Mouse (Mus musculus): ENCODE measurements at regions not wholly inside any gene's neighbourhood (a gene's known extent, or its start where the extent isn't known, plus 50 kb on each side); places are given as distances from the start of the nearest gene placed in this dataset.
A peak's percentile ranks its signal among the peaks of the same experiment; 100 is the strongest.

DNA sequence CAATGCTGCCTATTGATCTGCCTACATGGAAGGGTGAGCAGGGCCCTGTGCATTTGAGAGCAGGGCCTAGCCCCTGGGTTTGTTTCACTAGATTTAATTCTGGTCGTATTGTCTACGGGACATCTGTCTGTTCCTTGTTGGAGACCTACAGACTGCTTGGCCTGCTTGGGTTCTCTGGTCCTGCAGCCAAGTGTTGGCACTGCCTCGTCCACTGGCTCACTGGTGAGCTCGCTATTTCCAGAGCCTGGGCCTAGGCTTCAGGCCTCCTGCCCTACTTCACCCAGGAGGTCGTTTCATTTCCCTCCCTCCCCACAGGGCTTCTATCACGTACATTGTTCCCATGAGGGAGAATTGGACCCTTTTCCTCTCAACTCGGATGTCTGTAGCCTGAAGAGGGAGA lies 62.2 kb upstream of the Blcap start:
- intact Hi-C loops (cut with DNase I) = loop anchor here (10.0 kb wide), 1 partner anchor 292 kb away; no protein-coding TSS in a partner anchor
- no peak for DNase-seq (ENCODE audit: low spot score in 2 of 2)

GRCm38 (mm10) chr2:157635670-157636069 lies 64.6 kb upstream of the Blcap start:
- intact Hi-C loops (cut with DNase I) = loop anchor here (10.0 kb wide), 1 partner anchor 289 kb away; no protein-coding TSS in a partner anchor
- DNase-seq (ENCODE audit: low spot score in 2 of 2) = peak; percentile 90 to 92

DNA sequence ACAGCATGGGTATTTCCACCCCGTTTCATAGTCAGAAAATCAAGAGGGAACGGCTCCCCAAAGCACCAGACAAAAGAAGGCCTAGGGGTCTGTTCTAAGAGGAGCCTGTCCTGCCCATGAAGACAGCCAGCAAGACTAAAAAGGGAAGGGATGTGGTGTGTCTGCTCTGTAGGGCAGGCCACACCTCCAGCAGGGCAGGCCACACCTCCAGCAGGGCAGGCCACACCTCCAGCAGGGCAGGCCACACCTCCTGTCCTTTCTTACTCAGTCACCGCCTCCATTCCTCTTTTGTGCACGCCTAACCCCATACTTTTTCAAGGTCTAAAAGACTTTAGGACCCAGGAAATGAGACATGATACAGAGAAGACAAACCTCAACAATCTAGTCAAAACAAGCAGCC lies 69.8 kb upstream of the Blcap start:
- no peak for DNase-seq (ENCODE audit: low spot score in 2 of 2)
- intact Hi-C loops (cut with DNase I) = no loop called here

DNA sequence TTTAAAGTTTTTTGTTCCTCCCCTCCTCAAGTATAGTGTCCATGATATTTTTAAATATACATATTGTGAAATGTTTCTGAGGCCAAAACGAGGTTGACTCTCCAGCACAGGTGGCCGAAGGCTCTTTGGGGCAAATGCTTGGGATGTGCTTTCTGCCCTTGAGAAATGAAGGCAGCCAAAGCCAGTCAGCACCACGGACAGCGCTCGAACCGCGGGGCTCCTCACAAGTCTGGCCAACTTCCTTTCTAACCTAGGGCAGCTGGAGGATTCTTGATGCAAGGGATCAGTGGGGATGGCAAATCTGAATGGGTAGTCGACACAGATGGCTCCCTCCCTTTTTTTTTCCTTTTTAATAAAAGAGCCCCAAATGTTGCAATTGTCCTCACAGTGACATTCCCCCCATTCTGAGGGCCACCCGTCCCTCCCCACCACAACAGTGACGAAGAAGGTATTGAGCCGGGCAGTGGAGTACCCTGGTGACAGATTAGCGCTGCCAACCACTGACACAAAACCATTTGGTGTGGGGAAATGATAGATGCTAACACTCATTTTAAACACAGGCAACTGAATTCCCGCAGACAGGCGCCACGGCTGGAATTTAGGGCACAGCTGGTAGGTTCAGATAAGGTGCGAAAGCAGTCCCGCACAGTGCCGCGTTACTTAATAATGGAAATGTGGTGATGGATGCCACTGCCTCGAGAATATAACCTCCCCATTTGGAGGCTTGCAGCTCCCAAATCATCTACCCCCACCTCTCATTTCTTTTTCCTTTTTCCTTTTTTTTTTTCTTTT lies 73.4 kb upstream of the Ctnnbl1 start:
- peak in 1 of 2 experiments; percentile 22 for DNase-seq (ENCODE audit: low spot score in 2 of 2)
- intact Hi-C loops (cut with DNase I) = no loop called here

GRCm38 (mm10) chr2:157664481-157664880 lies 72.7 kb upstream of the Ctnnbl1 start:
- intact Hi-C loops (cut with DNase I) = no loop called here

GRCm38 (mm10) chr2:157670191-157670590 lies 67.0 kb upstream of the Ctnnbl1 start:
- intact Hi-C loops (cut with DNase I) = no loop called here
- no peak for DNase-seq (ENCODE audit: low spot score in 2 of 2)

More at GRCm38 (mm10) chr2:157664481-157664880, 72.7 kb upstream of the Ctnnbl1 start:
- DNase-seq (ENCODE audit: low spot score in 2 of 2) = peak in 1 of 2 experiments; percentile 20

DNA sequence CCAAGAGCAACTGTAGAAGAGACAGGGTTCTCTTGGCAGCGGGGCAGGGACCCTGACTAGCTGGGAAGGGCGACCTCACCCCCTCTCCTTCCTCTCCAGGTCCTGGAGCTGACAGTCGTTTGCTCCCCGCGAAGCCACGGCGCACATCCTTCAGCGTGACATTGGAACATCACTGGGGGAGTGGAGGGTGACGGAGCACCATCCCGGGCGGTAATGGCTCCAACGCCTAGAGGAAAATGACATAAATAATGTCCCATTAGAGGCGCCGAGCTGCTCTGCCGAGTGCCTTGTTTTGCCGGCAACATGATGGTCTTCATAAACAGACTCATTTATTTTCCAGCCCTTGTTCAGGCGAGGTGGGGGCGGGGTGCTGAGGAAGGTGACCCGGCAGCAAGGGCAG lies 62.3 kb upstream of the Ctnnbl1 start:
- intact Hi-C loops (cut with DNase I) = no loop called here
- no peak for DNase-seq (ENCODE audit: low spot score in 2 of 2)

DNA sequence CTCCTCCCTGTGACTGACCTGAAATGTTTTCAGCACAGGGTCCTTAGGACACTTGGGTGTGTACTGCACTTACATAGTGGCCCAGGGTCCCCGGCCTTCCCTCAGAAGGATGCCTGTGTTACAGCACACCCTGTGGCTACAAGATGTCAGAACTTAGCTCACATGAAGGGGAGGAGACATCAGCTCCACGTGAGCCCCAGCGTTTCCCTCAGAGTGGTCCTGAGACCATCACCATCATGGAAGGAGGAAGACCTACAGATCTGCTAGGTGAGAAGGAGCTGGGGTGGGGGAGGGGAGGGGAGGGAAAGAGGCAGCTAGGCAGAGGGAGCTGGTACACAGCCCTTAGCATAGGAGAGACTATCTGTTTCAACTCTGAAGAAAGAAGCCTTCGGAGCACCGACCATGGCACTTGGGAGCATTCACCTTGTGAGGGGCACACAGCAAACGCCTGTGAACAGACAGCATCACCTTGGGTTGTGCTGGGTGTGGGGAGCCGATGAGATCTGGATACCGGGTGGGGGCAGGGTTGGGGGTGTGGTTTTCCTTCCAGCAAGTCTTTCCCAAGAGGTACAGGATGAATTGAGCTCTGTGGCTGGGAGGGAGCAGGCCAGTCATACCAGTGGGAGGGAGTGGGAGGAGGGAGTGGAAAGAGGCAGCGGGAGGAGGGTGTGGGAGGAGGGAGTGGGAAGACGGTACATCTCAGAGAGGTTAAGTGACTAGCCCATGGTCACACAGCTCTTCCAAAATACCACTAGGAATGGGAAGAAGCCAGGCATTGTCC lies 60.6 kb upstream of the Ctnnbl1 start:
- intact Hi-C loops (cut with DNase I) = no loop called here
- no peak for DNase-seq (ENCODE audit: low spot score in 2 of 2)

DNA sequence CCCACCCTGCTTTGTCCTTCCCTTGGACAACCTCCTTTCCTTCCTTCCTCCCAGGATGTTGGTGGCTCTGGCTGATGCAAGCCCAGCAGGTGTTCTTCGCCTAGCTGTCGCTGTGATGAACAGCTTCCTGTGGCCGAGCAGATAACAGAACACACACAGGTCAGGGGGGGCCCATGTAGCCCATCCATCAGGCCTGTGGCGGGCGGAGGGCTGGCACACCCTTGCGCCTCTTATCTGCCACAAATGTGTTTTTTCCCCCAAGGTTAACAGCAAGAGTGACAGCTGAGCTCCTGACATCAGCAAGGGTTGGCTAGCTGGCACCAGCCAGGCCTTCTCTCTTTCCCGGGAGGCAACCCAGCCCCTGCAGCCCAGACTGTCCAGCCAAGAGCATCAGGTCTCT lies 59.9 kb upstream of the Ctnnbl1 start:
- no peak for DNase-seq (ENCODE audit: low spot score in 2 of 2)
- intact Hi-C loops (cut with DNase I) = no loop called here

GRCm38 (mm10) chr2:157681931-157682330 lies 55.3 kb upstream of the Ctnnbl1 start:
- no peak for DNase-seq (ENCODE audit: low spot score in 2 of 2)
- intact Hi-C loops (cut with DNase I) = no loop called here

Data from left cerebral cortex, postnatal 14 days (tissue).